Mouse (Mus musculus): ENCODE data around the gene 9930104L06Rik. TPM values are rescaled to one million over a fixed set of nuclear protein-coding genes. Genes with fewer than 3 reads are reported as not detected.
A peak's percentile ranks its signal among the peaks of the same experiment; 100 is the strongest.

9930104L06Rik gene
- total and polyA plus RNA-seq, 2 experiments from 2014 or later = 8.9 to 21.7 TPM

DNA sequence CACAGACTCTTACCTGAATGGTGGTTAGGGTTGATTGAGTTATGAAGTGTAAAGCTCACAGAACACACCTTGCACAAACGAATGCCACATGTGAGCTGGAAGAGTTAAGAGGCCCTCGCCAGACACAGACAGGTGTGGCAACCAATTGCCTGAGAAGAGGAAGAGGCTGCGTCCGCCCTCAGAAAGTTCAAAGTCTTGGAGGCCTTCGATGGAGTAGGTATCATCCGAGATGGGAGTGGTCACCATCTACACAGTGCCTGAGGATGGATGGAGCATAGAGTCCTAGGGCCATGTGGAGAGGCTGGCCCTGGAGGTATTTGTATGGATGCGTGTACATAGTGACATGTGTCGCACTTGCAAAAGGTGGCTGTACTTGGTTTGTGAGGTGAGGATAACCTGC is 34.2 kb downstream of the 9930104L06Rik start:
- ATAC-seq (ENCODE audit: low FRiP score) = no peak
- H3K9me3 ChIP-seq (ENCODE audit: low read length) = no peaks in the 10 kb centered on the region
- no peaks in the 10 kb centered on the region for H3K27me3 ChIP-seq (ENCODE audit: insufficient read depth, low read length)
- no peak overlapping the region for H3K4me3 ChIP-seq (ENCODE audit: low read depth, low read length)
- H3K36me3 ChIP-seq (ENCODE audit: insufficient read depth, low read length) = no peaks in the 10 kb centered on the region
- no peak overlapping the region for H3K4me2 ChIP-seq (ENCODE audit: low read depth, low read length, poor library complexity, severe bottlenecking)
- H3K27ac ChIP-seq (ENCODE audit: low read depth, low read length) = peak overlapping the region; percentile 49; the same call in 1 of the 2 replicates
- 86% methylated on average over 8 of the region's 8 CpGs for WGBS
- TF ChIP-seq CTCF (IDR thresholded peaks at IDR 0.05) = no peak
- no peak for DNase-seq (ENCODE audit: low spot score)
- H3K4me1 ChIP-seq (ENCODE audit: insufficient read depth, low read length) = peaks cover 7% of the 10 kb centered on the region; the same call in 1 of the 2 replicates
- H3K9ac ChIP-seq (replicated peaks; ENCODE audit: low read length, poor library complexity, severe bottlenecking) = no peak overlapping the region

DNA sequence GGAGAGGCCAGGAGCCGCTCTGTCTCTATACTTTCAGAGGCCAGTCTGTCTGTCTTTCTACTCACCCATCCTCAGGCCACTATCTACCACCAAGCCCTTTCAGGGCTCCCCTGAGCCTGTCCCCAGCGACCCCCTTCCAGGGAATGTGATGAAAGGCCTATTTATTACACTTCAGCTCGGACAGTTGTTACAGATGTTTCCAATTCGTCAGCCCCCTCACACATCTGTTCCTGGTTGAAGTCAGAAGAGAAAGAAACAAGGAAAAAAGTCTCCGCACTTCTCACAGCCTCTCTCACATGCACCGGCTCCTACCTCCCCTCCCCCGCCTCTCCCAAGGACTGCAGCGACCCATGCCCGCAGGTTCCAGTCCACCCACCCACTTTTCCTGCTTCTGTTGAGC is 35.5 kb downstream of the 9930104L06Rik start:
- WGBS = 58% methylated on average over 9 of the region's 9 CpGs
- no peak for ATAC-seq (ENCODE audit: low FRiP score)
- Histone ChIP-seq H3K4me2 (ENCODE audit: low read depth, low read length, poor library complexity, severe bottlenecking) (no peak overlapping the region), H3K27ac (ENCODE audit: low read depth, low read length) (no peak overlapping the region), H3K36me3 (ENCODE audit: insufficient read depth, low read length) (no peaks in the 10 kb centered on the region), H3K27me3 (ENCODE audit: insufficient read depth, low read length) (no peaks in the 10 kb centered on the region), H3K9me3 (ENCODE audit: low read length) (no peaks in the 10 kb centered on the region), H3K9ac (replicated peaks; ENCODE audit: low read length, poor library complexity, severe bottlenecking) (no peak overlapping the region), H3K4me1 (ENCODE audit: insufficient read depth, low read length) (peaks cover 7% of the 10 kb centered on the region; the same call in 1 of the 2 replicates), H3K4me3 (ENCODE audit: low read depth, low read length) (no peak overlapping the region)
- TF ChIP-seq CTCF (IDR thresholded peaks at IDR 0.05) = no peak
- DNase-seq (ENCODE audit: low spot score) = no peak

DNA sequence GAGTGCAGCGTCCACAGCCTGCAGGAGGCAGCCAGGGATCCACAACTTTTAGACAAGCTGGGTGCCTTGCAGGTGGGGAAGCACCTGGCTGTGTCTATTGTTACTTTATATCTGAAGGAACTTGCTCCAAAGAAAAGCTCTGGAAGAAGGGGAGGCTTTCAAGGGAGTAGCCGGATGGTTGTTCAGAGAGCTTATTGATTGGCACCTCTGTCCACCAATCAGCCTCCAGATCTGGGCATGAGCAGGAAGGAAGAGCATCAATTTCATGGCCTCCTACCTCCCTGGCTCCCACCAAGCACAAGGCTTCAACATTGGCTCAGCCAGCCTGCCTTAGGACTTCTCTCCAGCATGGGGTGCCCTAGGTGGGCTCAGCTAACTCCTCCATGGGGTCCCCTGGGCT is 36.4 kb downstream of the 9930104L06Rik start:
- Histone ChIP-seq H3K27me3 (ENCODE audit: insufficient read depth, low read length) (no peaks in the 10 kb centered on the region), H3K36me3 (ENCODE audit: insufficient read depth, low read length) (no peaks in the 10 kb centered on the region), H3K4me1 (ENCODE audit: insufficient read depth, low read length) (peaks cover 7% of the 10 kb centered on the region; the same call in 1 of the 2 replicates), H3K4me3 (ENCODE audit: low read depth, low read length) (no peak overlapping the region), H3K9me3 (ENCODE audit: low read length) (no peaks in the 10 kb centered on the region), H3K27ac (ENCODE audit: low read depth, low read length) (no peak overlapping the region), H3K9ac (replicated peaks; ENCODE audit: low read length, poor library complexity, severe bottlenecking) (no peak overlapping the region), H3K4me2 (ENCODE audit: low read depth, low read length, poor library complexity, severe bottlenecking) (no peak overlapping the region)
- TF ChIP-seq CTCF (IDR thresholded peaks at IDR 0.05) = no peak
- DNase-seq (ENCODE audit: low spot score) = peak; percentile 50
- 77% methylated on average over 2 of the region's 2 CpGs for WGBS
- no peak for ATAC-seq (ENCODE audit: low FRiP score)

DNA sequence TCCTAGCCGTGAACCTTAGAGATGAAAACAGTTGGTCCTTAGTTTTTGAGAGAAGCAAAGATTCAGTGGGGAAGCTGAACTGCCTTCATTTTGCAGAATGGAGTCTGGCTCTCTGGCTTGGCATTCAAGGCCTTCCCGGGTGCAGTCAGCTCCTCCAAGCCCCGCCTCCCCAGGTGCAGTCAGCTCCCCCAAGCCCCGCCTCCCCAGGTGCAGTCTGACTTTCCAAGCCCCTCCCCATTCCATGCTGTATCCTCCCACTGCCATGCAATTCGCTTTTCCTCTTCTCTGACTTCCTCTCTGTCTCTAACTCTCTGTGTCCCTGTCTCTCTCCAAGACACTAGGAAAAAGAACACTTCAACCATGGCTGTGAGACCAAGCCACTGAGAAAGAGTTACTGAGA is 41.4 kb downstream of the 9930104L06Rik start:
- Histone ChIP-seq H3K36me3 (ENCODE audit: insufficient read depth, low read length) (no peaks in the 10 kb centered on the region), H3K4me2 (ENCODE audit: low read depth, low read length, poor library complexity, severe bottlenecking) (no peak overlapping the region), H3K9me3 (ENCODE audit: low read length) (no peaks in the 10 kb centered on the region), H3K4me3 (ENCODE audit: low read depth, low read length) (no peak overlapping the region), H3K4me1 (ENCODE audit: insufficient read depth, low read length) (no peaks in the 10 kb centered on the region), H3K27ac (ENCODE audit: low read depth, low read length) (no peak overlapping the region), H3K27me3 (ENCODE audit: insufficient read depth, low read length) (peaks cover 2% of the 10 kb centered on the region), H3K9ac (replicated peaks; ENCODE audit: low read length, poor library complexity, severe bottlenecking) (no peak overlapping the region)
- DNase-seq (ENCODE audit: low spot score) = no peak
- no peak for ATAC-seq (ENCODE audit: low FRiP score)
- 49% methylated on average over 5 of the region's 5 CpGs for WGBS
- TF ChIP-seq CTCF (IDR thresholded peaks at IDR 0.05) = no peak

DNA sequence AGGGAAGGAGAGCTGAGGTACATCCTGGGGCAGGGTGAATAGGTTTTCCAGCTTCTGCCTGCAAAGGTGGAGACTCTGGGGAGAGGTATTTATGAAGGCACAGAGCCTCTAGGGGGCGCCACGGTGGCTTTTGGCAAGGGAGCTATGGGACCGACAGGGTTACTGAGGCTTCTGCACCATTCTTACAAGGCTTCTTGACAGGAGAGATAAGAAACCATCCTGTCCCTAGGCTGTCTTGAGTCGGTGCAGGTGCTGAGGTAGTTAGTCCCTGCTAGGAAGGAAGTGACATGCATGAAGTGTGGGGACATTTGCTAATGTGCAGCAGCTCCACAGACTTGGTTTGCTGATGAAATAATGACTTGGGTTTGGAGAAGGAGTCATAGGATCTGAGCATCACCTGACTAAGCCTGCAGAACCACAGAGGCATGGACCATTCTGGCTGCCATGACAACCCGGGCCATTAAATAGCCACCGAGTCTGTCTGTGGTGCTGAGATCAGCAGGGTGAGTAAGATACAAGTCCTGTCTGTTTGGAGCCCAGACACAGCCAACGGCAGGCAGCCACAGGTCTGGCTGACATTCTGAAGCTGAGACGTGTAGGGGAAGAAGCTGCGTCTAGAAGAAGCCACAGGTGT is 47.2 kb downstream of the 9930104L06Rik start:
- Histone ChIP-seq H3K36me3 (ENCODE audit: insufficient read depth, low read length) (no peaks in the 10 kb centered on the region), H3K9ac (replicated peaks; ENCODE audit: low read length, poor library complexity, severe bottlenecking) (no peak overlapping the region), H3K9me3 (ENCODE audit: low read length) (no peaks in the 10 kb centered on the region), H3K27me3 (ENCODE audit: insufficient read depth, low read length) (peaks cover 47% of the 10 kb centered on the region), H3K27ac (ENCODE audit: low read depth, low read length) (no peak overlapping the region), H3K4me1 (ENCODE audit: insufficient read depth, low read length) (no peaks in the 10 kb centered on the region), H3K4me3 (ENCODE audit: low read depth, low read length) (no peak overlapping the region), H3K4me2 (ENCODE audit: low read depth, low read length, poor library complexity, severe bottlenecking) (no peak overlapping the region)
- peak; percentile 60 for DNase-seq (ENCODE audit: low spot score)
- TF ChIP-seq CTCF (IDR thresholded peaks at IDR 0.05) = peak; percentile 49
- peak; percentile 33; the same call in 1 of the 2 replicates for ATAC-seq (ENCODE audit: low FRiP score)
- WGBS = 11% methylated on average over 9 of the region's 9 CpGs

DNA sequence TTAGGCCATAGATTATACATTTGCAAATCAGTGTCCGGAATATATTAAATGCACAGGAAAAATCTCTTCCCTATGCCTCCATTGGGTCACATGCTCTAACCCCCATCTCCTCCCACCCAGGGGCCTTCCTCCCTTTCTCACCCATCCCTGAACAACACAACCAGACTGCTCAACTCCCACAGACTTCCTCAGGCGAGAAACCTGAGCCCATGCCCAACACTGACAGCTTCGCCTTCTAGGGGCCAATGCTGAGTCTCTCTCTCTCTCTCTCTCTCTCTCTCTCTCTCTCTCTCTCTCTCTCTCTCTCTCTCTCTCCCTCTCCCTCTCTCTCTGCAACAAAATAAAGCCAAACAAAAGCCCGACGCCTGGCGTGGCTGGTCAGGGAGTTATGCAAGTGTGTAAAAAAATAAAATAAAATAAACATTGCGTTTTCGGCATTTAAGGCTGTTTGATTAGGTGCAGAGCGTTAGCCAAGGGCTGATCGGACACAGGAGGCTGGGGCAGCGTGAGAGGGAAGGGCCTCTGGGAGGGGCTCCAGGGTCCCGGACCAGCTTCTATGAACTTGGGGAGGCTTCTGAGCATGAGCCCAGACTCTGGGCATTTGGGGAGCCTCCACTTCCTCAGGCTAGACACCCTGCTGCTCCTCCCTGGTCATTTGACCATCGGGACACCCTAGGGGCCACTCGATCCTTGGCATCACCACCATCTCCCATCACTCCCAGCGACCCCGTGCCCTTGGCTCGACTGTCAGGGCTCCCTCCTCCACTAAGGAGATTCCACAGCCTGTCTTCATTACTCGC is 48.2 kb downstream of the 9930104L06Rik start:
- H3K9me3 ChIP-seq (ENCODE audit: low read length) = no peaks in the 10 kb centered on the region
- ATAC-seq (ENCODE audit: low FRiP score) (no peak), DNase-seq (ENCODE audit: low spot score) (no peak)
- H3K9ac ChIP-seq (replicated peaks; ENCODE audit: low read length, poor library complexity, severe bottlenecking) = no peak overlapping the region
- peaks cover 56% of the 10 kb centered on the region for H3K27me3 ChIP-seq (ENCODE audit: insufficient read depth, low read length)
- no peak overlapping the region for H3K27ac ChIP-seq (ENCODE audit: low read depth, low read length)
- WGBS = 17% methylated on average over 18 of the region's 18 CpGs
- H3K4me2 ChIP-seq (ENCODE audit: low read depth, low read length, poor library complexity, severe bottlenecking) = no peak overlapping the region
- no peak overlapping the region for H3K4me3 ChIP-seq (ENCODE audit: low read depth, low read length)
- no peaks in the 10 kb centered on the region for H3K36me3 ChIP-seq (ENCODE audit: insufficient read depth, low read length)
- no peak for TF ChIP-seq CTCF (IDR thresholded peaks at IDR 0.05)
- H3K4me1 ChIP-seq (ENCODE audit: insufficient read depth, low read length) = no peaks in the 10 kb centered on the region
